Mouse (Mus musculus) left cerebral cortex, adult 8-10 months (tissue): ENCODE measurements around the gene Coro6. TPM values are rescaled to one million over a fixed set of nuclear protein-coding genes. Genes with fewer than 3 reads are reported as not detected.

Experiments
- DNase-seq, 2 experiments: peaks; one replicate each; pipeline ENCODE4 v3.0.0; 2022; ENCODE audit warnings: low spot score in 2 of 2
- total RNA-seq, 4 experiments: library from RNA; stranded (reverse); gene quantifications; 2 replicates each; pipeline ENCODE4 v1.2.4; 2022

The Coro6 gene
- 10 to 100 TPM; 48.9 to 51.4 (median 50.4) TPM for total RNA-seq

GRCm38 (mm10) chr11:77462283-77463100, at the start of gene Coro6:
Gene Coro6 (plus strand): TSS chr11:77462411.
- no peak for DNase-seq

DNA sequence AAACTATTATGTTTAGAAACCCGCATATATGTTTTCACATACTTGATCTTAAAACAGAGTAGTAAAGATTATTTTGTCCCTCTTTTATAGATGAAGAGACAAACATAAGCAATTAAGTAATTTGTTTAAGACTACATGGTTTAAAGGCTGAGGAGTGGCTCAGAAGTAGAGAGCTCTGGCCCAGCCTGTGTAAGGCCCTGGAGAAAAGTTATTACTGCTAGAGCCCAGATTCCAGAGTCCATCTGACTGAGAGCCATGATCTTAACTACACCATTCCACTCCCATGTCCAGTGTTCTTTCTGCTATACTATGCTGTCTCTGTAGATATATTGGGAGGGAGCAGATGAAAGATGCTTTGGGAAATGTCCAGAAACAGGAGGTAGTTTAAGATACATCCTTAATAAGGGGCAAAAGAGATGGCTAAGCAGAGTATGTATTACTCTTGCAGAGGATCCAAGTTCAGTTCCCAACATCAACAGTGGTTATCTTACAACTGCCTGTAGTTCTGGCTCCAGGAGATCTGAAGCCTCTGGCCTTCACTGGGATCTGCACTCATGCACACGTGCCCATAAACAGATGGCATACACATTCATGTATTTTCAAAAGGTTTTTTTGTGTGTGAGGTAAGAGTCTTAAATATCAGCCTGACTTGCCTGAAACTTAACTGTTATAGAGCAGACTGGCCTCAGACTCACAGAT, 47.9 kb upstream of the Coro6 start:
- DNase-seq, result no peak

- no peak for DNase-seq
These were observed 45.8 kb upstream of the Coro6 start for GRCm38 (mm10) chr11:77416212-77417000.

- no peak for DNase-seq
These were observed 44.2 kb upstream of the Coro6 start for GRCm38 (mm10) chr11:77418021-77418420.

GRCm38 (mm10) chr11:77423175-77423859, 38.9 kb upstream of the Coro6 start:
- DNase-seq, result no peak

GRCm38 (mm10) chr11:77428446-77428845, 33.8 kb upstream of the Coro6 start:
- no peak for DNase-seq

DNA sequence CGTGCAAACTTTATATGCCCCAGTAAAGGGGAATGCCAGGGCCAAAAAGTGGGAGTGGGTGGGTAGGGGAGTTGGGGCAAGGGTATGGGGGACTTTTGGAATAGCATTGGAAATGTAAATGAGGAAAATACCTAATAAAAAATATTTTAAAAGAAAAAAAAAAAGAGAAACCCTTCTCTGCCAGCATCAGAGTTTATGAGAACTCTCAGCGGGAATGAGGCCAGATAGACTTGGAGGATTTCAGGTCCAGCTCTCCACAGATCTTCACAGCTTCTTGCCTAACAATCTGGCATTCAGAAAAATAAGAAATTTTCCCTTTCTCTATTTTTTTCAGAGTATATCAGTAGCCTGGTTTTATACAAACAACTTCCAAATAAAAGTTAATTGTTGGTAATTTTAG, 25.2 kb upstream of the Coro6 start:
- DNase-seq, result no peak

DNA sequence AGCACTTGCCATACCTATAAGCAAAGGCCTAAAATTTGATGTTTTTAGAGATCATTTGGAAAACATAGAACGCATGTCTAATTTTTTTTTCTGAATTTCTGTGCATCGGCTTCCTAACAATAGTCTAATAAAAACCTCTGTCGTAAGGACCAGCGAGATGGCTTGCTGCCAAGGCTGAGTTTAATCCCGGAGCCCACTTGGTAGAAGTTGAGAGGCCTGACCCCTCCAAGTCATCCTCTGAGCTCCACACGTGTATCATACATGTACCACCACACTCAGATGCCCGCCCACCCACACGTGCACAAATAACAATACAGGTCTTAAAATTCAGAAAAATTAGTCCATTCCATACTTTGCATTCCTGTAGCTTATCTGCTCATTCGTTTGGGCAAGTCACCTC, 22.1 kb upstream of the Coro6 start:
- no peak for DNase-seq

GRCm38 (mm10) chr11:77441020-77441419, 21.2 kb upstream of the Coro6 start:
- no peak for DNase-seq

- DNase-seq, result no peak
These were observed 19.7 kb upstream of the Coro6 start for GRCm38 (mm10) chr11:77442186-77443170.

GRCm38 (mm10) chr11:77444939-77445338, 17.3 kb upstream of the Coro6 start:
- DNase-seq, result no peak

DNA sequence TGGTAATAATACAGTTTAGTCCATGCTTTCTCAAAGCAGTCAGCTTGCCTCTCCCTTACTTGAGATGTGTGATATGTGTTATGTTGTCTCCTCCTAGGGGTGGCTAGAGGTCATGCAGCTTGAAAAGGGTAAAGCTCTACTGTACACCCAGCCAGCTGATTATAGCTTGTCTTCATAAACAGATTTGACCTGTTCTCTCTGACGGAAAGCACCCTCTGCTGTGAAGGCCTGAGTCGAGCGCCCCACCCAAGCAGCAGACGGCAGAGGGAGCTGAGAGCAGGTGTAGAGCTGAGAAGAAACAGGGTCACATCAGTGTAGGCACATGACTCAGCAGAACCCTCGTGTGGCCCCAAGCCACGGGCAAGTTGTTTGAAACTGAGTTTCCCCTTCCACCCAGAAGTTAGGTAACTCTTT, 15.6 kb upstream of the Coro6 start:
- no peak for DNase-seq

- DNase-seq, result no peak
These were observed 13.0 kb upstream of the Coro6 start for GRCm38 (mm10) chr11:77449224-77449623.

DNA sequence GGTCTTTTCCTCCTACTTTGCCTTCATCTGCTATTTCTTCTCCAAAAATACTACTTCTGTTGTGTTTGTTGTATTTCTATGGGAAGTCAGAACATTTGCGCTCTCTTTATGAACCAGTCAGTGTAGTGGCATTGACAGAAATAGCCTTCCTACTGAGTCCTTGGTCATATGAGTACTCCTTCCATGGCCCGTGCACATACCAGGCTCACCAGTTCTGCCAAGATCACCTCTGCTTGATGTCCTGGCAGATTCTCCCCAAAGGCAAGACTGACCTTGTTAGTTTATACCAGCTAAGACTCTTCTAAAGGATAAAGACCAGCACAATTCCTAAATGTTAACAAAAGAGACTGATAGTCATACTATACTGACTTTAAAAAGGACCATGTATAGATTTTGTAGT, 10.5 kb upstream of the Coro6 start:
- DNase-seq, result no peak

- no peak for DNase-seq
These were observed 8.8 kb upstream of the Coro6 start for GRCm38 (mm10) chr11:77453388-77453787.

DNA sequence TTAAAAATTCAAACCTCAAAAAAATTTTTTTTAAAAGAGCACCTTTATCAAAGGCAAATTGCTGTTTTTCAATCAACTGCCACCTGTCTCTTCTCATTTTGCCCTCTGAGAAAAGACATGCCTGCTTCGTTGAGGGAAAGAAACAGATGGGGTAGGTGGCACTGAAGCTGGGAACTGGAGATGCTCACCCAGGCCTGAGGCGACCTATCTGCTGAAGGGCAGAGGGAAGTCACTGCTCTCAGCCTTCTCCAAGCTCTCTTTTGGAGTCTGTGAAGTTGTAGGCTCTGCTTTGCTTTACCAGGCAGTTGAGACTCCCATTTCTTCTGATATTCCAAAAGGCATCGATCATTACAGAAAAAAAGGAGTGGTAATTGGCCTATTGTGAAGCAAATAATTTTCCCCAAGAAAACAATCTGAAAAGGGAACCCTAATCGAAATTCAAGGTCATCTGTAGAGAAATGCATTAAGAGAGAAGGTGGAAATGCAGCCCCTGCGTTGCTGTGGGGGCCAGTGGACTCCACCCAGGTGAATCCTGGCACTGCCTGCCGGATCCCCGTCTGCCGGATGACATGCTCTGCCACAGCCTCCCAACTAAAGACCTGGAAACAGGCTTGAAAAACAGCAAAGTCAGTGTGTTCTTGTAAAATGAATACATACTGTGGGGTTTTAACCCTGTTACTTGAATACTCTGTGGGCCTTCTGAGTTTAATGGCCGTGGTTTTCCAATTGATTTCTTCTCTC, 6.3 kb upstream of the Coro6 start:
- DNase-seq, result no peak

DNA sequence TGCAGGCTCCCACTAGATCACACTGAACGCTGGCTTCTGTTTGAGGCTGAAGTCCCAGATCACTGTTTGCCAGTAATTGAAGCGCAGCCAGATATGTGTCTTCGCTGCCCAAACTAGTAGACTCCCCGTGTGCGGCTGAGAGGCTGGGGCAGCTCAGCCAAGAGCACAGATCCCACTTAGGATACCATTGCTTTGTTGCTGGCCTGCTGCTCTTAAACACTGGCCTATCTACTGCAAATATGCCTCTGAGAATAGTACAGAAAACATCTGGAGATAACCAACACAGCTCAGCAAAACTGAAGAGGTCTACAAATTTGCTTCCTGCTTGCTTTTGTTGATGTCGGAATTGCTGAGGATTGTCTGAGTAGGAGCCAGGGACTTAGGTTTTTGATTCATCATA, 5.3 kb upstream of the Coro6 start:
- DNase-seq, result no peak

- no peak for DNase-seq
These were observed 355 bp upstream of the Coro6 start for GRCm38 (mm10) chr11:77461856-77462255.

- DNase-seq, result no peak
These were observed 862 bp downstream of the Coro6 start for GRCm38 (mm10) chr11:77463101-77463445.

DNA sequence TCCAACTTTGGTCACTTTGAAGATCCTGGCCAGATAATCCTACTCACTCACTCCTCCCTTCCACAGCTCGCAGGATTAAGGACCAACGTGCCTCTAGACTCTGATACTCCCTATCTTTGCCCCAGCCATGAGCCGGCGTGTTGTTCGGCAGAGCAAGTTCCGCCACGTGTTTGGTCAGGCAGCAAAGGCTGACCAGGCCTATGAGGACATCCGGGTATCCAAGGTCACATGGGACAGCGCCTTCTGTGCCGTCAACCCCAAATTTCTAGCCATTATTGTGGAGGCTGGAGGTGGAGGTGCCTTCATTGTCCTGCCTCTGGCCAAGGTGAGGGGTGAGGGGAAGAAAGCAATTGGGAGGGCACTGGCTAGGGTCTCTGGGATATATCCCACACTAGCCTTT, 1.6 kb downstream of the Coro6 start:
- DNase-seq, result no peak
